Mouse (Mus musculus): ENCODE results near the gene Pax2.

The Pax2 gene

DNA sequence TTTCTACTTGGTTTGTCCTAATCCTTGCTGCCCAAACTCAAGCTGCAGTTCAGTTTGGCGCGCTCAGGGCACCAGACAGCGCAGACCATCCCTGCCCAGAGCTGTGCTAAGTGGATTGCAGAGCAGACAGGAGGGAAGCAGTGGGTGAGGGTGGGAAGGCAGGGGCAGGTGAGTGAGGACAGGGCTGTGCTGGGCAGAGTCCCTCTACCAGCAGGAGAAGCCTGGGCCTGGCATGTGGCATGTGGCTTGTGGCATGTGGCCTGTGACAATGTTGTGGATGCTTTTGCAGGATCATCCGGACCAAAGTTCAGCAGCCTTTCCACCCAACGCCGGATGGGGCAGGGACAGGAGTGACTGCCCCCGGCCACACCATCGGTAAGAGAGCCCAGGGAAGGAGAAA lies 32.6 kb downstream of the Pax2 start:
- DNase-seq, result no peak

DNA sequence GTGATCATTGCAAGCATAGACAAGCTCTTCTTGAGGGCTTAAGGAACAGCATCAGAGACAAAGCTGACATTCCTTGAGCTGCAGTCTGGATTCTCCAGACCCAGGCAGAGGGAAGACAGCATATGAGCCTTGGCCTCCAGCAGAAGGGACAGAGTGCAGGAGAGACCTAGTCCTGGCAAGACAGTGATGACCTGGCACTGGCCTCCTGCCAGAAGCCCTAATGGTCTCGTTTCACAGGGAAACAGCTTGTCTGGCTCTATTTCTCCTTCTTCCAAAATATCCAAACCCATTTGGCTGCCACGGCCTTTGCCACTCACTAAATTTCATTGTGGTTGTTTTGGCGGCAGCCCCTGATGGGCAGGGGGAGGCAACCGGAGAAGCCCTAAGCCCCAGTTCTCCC lies 36.1 kb downstream of the Pax2 start:
- DNase-seq, result peak; percentile 8 to 24

DNA sequence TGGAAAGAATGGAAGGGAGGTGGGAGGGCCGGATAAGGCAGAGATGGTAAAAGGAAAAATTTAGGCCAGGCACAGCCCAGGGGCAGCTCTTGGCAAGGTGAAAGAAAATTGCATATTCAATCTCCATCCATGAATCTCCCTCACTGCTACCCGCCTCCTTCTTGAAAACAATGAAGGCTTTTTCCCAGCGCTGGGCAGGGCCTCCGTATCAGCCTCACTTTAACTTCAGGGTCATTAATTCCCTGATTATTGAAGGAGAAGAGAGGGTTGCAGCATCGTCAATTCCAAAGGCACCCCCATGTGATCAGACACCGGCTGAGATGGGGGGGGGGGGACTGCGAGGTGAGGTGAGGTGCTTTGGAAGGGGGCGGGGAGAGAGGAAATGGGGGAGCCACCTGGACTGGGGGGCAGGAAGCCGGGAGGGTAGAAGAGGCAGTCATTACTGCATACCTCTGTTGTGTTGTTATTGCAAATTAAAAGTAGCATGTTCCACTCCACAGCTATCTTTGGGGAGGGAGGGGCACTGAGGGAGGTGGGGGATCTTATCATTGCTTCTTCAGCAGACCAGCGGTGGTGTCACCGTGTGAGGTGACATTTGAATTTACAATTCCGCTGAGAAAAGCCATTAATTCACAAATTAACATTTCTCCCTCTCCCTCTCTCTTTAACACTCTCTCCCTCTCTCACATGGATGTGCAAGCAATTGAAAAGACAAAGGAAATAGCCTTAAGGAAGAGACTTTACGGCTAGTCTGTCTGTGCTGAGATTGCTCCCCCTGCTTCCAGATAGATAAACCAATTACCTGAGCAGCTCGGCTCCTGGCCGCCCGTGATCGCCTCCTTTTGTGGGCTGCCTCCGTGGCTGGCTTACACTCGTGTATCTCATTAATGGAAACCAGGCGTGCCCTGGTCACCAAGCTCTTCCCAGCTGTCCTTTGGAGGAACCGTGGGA lies 41.5 kb downstream of the Pax2 start:
- no peak for DNase-seq

- no peak for DNase-seq
These were observed 42.9 kb downstream of the Pax2 start for GRCm38 (mm10) chr19:44798731-44799130.

DNA sequence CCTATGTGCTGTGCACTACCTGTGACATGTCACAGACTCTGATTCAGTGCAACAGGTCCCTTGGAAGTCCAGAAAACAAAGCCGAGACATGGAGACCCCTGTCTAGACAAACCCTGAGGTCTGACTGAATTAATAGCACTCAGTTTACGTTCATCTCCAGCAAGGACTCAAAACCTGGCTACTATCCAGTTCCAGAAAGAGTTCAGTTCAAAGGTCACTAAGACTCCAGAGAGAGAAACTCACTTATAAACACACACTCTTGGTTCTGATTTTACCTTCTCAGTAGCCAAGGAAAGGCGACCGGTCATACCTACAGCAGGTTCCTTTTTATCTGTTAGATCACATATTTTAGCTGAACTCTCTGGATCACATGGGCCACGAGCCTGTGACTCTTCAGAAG lies 43.3 kb downstream of the Pax2 start:
- DNase-seq, result no peak

DNA sequence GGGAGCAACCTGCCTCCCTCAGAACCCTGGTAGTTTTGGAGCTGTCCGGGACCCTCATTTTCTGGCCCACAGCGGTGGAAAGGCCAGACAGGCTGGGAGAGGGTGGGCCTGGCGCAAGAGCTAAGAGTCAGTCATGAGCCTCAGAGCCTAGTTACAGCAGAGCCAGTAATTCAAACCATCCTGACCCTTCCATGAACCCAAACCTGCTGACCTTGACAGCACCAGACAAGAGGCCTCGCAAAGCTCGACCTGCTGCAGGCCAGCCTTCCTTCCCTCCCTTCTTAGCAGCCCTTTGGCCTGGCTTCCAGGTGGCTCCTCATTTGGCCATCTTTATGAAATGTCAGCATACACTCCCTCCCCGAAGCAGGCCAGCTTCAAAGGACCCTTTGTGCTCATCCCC lies 44.5 kb downstream of the Pax2 start:
- DNase-seq, result no peak

DNA sequence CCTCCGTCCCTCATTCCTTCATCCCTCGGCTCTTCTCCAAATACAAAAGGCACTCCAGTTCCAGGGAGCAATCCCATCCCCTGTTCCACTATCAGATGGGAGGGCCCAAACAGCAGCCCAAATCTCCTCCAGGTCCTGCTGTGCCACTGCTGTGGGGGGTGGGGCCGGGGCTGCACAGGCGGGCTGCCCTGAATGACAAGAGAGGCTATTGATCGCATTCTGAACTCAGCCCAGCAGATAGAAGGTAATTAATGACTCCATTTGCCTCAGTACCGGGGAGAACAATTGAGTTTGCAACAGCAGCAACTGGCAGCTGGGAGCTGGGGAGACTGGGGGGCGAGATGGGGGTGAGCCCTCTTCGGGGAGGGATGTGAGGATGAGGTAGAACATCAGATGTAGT lies 52.9 kb downstream of the Pax2 start:
- no peak for DNase-seq

- DNase-seq, result no peak
These were observed 57.0 kb downstream of the Pax2 start for GRCm38 (mm10) chr19:44812666-44813429.

DNA sequence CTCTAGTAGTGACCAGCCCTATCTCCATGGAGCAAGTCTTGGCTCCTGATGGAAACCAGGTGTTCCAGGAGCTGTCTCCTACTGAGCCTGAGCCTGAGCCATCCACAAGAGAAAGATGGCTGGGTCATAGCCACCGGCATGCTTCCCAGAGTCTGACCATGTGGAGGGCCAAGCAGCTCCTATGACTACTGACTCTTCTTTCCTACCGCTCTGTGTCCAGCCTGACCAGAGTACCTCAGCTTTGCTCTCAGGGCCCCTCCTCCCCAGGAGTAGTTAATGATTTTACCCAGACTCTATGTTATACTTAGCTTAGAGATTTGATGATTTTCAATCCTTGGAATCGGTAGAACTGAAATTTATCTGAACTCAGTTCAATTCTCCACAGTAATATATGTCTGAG lies 59.3 kb downstream of the Pax2 start:
- DNase-seq, result no peak

DNA sequence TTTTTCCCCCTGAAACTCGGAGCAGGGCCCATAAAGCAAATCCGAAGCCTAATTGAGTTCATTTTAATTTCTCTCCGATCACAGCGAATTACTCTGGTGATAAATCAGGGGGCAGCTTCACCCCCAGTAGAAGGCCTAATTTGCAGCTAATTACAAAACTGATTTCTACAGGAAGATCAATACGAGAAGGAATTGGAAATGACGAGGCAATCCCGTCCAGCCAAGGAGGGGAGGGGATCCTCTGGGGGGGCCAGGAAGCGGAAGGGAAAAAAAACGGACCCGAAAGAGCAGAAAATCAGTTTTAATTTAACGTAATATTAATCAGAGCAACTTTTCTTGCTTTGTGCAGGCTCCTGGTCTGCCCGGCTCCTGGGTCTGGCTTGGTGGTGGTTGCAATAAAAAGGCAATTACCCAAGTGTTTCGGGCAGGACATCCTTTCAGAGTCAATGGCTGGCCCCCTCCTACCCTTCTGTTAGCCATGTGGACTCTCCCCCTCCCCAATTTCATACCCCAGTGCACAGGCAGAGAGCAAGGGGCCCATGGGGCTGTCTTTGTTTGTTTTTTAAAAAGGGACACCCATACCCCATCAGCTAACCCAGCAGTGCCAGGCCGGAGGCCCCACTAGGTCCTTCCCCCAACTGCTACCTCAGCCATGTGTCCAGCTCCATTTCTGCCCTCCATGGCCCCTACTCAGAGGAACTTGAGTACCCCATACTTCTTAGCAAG lies 61.7 kb downstream of the Pax2 start:
- no peak for DNase-seq

DNA sequence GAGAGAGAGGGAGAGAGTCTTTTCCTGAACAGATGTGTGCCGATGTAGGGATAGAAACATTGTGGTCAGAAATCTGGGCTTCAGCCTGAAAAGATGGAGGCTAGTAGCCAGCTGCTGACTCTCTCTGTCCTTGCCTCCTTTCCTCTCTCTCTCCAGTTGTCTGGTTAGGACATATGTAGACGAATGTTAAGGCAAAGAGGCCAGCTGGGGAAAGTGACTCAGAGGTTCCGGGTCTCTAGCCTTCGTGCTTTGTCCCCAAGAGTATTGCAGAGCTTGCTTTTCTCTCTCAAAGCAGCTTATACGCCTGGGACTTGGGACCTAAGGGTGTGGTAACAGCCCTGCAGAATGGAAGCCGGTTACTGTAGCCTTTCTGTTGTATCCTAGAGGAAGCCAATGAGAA lies 62.8 kb downstream of the Pax2 start:
- DNase-seq, result no peak

- no peak for DNase-seq
These were observed 65.7 kb downstream of the Pax2 start for GRCm38 (mm10) chr19:44821581-44821980.

DNA sequence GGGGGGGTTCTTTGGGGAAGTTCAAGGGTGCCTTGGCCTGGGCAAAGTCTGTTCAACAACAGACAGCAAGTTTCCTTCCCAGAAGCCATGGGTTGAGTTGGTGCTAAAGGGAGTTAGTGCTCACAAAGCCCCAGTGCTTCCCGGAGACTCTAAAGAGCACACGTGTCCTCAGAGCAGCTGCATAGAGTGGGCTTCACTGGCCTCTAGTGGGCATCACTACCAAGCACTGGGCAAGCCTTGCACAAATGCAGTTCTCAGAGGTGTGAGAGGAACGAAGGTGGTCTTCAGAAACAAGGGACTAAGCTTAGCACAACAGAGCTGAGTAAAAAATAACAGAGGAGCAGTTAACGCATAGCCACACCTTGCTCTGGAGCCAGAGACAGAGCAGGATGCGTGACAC lies 66.5 kb downstream of the Pax2 start:
- DNase-seq, result no peak

GRCm38 (mm10) chr19:44823657-44824056 lies 67.8 kb downstream of the Pax2 start:
- DNase-seq, result no peak

DNA sequence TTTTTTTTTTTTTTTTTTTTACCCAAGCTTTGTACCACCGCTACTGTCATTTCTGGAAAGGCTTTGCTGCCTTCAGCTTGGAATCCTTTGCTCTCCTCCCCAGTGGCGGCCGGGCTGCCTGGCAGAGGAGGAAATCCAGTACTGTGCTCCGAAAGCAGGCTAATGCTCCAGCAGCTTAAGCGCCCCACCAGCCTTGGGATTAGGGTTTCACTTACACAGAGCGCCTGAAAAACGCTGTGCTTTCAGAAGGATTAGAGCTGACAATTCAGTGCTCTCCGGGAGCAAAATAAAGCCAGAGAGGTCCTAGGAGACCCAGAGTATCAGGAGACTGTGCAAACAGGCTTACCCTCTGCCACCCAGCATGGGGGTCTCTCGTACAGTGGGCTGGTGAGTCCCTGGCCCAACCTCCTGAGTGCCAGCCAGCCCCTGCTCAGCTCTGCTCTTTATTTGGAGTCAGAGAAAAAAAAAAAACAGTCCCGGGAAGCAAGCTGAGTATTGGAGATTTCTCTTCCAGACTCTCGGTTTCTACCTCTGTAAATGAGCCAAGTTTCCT lies 69.4 kb downstream of the Pax2 start:
- DNase-seq, result no peak

GRCm38 (mm10) chr19:44825819-44826218 lies 70.0 kb downstream of the Pax2 start:
- no peak for DNase-seq

- DNase-seq, result no peak
These were observed 77.5 kb downstream of the Pax2 start for GRCm38 (mm10) chr19:44833391-44833790.

GRCm38 (mm10) chr19:44834218-44835041 lies 78.6 kb downstream of the Pax2 start:
- DNase-seq, result no peak

GRCm38 (mm10) chr19:44835042-44835930 lies 79.4 kb downstream of the Pax2 start:
- DNase-seq, result peak in 1 of 2 experiments; percentile 4

DNA sequence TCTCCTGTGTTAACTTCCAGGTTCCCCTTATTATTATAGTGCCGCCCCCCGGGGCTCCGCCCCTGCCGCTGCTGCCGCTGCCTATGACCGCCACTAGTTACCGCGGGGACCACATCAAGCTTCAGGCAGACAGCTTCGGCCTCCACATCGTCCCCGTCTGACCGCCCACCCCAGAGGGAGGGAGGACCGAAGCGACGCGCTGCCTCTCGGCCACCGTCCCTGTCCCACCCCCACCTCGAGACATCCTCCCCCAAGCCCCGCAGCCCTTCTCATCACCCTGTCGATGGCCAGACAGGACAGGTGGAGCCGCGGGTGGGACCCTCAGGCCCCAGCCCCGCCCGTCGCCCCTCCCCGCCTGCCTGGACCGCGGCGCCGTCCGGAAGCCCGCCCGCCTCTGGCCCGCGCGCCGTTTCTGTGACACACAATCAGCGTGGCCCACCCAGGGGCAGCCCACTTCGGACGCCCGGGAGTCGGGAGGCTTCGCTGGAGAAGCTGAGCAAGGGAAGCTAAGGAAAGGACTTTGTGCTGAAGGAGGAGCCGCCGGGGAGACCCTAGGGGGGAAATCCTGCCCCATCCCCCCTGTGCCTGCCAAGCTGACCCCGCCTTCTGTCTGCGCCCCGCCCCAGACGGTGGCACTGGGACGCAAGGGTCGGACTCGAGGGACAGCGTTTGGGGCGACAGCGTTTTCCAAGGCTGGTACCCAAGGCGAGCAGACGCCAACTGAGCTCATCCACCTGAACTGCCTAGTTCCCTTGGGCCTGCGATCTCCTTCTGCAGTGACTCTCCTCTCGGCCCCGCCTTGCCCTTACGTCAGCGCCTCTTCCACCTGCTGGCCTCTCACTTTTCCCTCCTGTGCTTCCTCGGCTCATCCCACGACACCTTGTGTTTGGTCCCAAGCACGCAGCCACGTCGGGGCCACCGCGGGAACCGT lies 80.4 kb downstream of the Pax2 start:
- DNase-seq, result peak; percentile 15
